Mouse (Mus musculus): ENCODE data around the gene Olfr548-ps1. TPM values are rescaled to one million over a fixed set of nuclear protein-coding genes. Genes with fewer than 3 reads are reported as not detected.

The Olfr548-ps1 gene
- polyA plus RNA-seq, 1 experiment, result not detected

DNA sequence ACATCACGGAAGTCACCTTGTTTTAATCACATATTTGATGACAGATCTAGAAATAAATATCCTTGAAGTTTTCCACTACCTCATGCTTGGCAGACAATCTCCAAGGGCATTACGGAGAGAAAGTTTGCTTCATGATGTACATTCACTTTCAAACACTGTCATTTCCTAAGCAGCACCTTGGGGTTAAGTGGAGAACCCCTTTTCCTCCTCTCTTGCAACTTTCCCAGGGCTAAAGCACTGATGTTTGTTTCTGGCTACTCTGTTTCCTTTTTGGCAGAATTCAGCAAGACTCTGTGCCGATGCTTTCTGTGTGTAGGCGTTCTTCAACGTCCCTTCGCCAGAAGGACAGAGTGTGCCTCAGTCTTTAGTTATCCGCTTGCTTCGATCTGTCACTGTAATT lies 30.4 kb downstream of the Olfr548-ps1 start, which contains the start of gene Olfr550:
TSS of gene Olfr550 (plus strand) at position 301 of the 400 bp plus-strand sequence.
- Histone ChIP-seq H3K4me3 (ENCODE audit: extremely low read depth, insufficient read depth, insufficient read length) (no peak within 1 kb of the TSS), H3K27ac (ENCODE audit: insufficient read depth, low read length) (no peak within 1 kb of the TSS), H3K27me3 (ENCODE audit: control insufficient read depth, insufficient read depth, low read length) (no peaks in the 10 kb centered on the region), H3K36me3 (ENCODE audit: control insufficient read depth, insufficient read depth, low read length) (no peaks in the 10 kb centered on the region), H3K4me1 (ENCODE audit: control insufficient read depth, insufficient read depth, insufficient read length) (no peaks in the 10 kb centered on the region; the same call in 1 of the 2 replicates)
- WGBS, result 92% methylated on average over 8 of the region's 8 CpGs
- TF ChIP-seq CTCF (IDR thresholded peaks at IDR 0.05; ENCODE audit: extremely low read depth, insufficient read depth, insufficient read length, insufficient replicate concordance), result no peak
- no peak for TF ChIP-seq POLR2A (IDR thresholded peaks at IDR 0.05; ENCODE audit: low read depth, low read length)
- no peak for DNase-seq (ENCODE audit: low read depth in 1 of 2, low spot score in 2 of 2)

DNA sequence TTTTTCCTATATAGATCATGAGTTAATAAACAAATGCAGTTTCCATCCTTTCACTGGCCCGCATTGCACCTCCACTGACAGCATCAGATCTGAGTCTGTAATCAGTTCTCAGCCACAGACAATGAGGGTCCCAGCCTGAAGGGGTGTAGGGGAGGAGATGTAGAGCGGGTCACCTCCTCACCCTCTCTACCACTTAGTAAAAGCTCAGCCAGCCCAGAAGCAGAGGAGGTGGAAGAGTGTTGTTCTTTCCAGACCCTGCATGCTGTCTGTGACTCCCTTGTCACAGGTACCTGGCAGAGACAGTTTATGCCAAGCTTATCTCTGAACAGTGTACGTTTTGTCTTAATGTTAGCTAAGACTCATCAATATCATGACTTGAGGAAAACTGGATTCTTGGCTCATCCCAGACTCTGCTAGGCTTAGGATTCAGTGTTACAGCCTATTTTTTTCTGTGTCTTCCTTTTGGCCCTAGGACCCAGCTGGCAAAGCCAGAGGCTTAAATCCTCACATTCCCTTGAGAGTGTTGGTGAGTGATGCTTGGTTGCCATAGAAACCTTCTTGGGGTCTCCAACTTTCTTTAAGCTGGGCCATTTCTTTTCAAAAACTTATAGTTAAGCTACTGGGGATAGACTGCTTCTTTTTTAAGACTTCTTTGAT lies 32.6 kb downstream of the Olfr548-ps1 start:
- Histone ChIP-seq H3K4me1 (ENCODE audit: control insufficient read depth, insufficient read depth, insufficient read length) (no peaks in the 10 kb centered on the region; the same call in 1 of the 2 replicates), H3K4me3 (ENCODE audit: extremely low read depth, insufficient read depth, insufficient read length) (no peak overlapping the region), H3K36me3 (ENCODE audit: control insufficient read depth, insufficient read depth, low read length) (no peaks in the 10 kb centered on the region), H3K27ac (ENCODE audit: insufficient read depth, low read length) (no peak overlapping the region), H3K27me3 (ENCODE audit: control insufficient read depth, insufficient read depth, low read length) (no peaks in the 10 kb centered on the region)
- 89% methylated on average over 3 of the region's 3 CpGs for WGBS
- DNase-seq (ENCODE audit: low read depth in 1 of 2, low spot score in 2 of 2), result no peak
- TF ChIP-seq POLR2A (IDR thresholded peaks at IDR 0.05; ENCODE audit: low read depth, low read length) (no peak), CTCF (IDR thresholded peaks at IDR 0.05; ENCODE audit: extremely low read depth, insufficient read depth, insufficient read length, insufficient replicate concordance) (no peak)

DNA sequence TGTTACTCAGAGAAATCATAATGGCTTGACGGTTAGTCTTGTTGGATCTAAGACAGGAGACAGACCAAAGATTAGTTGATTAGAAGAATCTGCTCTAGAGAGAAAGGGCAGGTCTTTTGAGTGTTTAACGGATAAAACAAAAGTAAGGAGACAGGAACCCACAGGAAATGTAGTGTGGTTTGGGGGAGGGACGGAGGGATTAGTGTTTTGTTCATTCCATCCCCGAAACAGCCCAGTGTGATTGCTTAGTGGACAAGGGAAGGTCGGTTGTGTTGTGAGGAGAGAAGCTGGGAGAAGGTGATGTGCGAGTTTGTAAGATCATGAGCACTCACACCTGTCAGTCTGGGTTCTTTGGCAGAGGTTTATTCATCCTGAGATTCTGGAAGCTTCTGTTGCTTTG lies 35.3 kb downstream of the Olfr548-ps1 start:
- H3K4me3 ChIP-seq (ENCODE audit: extremely low read depth, insufficient read depth, insufficient read length), result no peak overlapping the region
- H3K36me3 ChIP-seq (ENCODE audit: control insufficient read depth, insufficient read depth, low read length), result no peaks in the 10 kb centered on the region
- DNase-seq (ENCODE audit: low read depth in 1 of 2, low spot score in 2 of 2), result no peak
- no peak for TF ChIP-seq POLR2A (IDR thresholded peaks at IDR 0.05; ENCODE audit: low read depth, low read length)
- TF ChIP-seq CTCF (IDR thresholded peaks at IDR 0.05; ENCODE audit: extremely low read depth, insufficient read depth, insufficient read length, insufficient replicate concordance), result no peak
- WGBS, result 10% methylated on average over 6 of the region's 6 CpGs
- H3K4me1 ChIP-seq (ENCODE audit: control insufficient read depth, insufficient read depth, insufficient read length), result no peaks in the 10 kb centered on the region; the same call in 1 of the 2 replicates
- H3K27ac ChIP-seq (ENCODE audit: insufficient read depth, low read length), result no peak overlapping the region
- H3K27me3 ChIP-seq (ENCODE audit: control insufficient read depth, insufficient read depth, low read length), result no peaks in the 10 kb centered on the region

- TF ChIP-seq POLR2A (IDR thresholded peaks at IDR 0.05; ENCODE audit: low read depth, low read length) (no peak), CTCF (IDR thresholded peaks at IDR 0.05; ENCODE audit: extremely low read depth, insufficient read depth, insufficient read length, insufficient replicate concordance) (no peak)
- 95% methylated on average over 3 of the region's 3 CpGs for WGBS
- DNase-seq (ENCODE audit: low read depth in 1 of 2, low spot score in 2 of 2), result no peak
- H3K27ac ChIP-seq (ENCODE audit: insufficient read depth, low read length), result no peak within 1 kb of the TSS
- H3K4me3 ChIP-seq (ENCODE audit: extremely low read depth, insufficient read depth, insufficient read length), result no peak within 1 kb of the TSS
- peaks cover 2% of the 10 kb centered on the region; the same call in 1 of the 2 replicates for H3K4me1 ChIP-seq (ENCODE audit: control insufficient read depth, insufficient read depth, insufficient read length)
- H3K36me3 ChIP-seq (ENCODE audit: control insufficient read depth, insufficient read depth, low read length), result no peaks in the 10 kb centered on the region
- H3K27me3 ChIP-seq (ENCODE audit: control insufficient read depth, insufficient read depth, low read length), result no peaks in the 10 kb centered on the region
Observed at GRCm38 (mm10) chr7:102591786-102592185, 51.1 kb downstream of the Olfr548-ps1 start, which contains the start of gene Olfr551. Gene Olfr551, minus strand, starts transcription at chr7:102591886.

Other genes with a start within 250 kb of the Olfr548-ps1 start
- 10.5 and 11.9 TPM in 2 replicates for gene Rrm1, start 99.2 kb upstream of the Olfr548-ps1 start, polyA plus RNA-seq (2012; rRNA removed)
- gene Olfr543, start 59.2 kb upstream of the Olfr548-ps1 start, polyA plus RNA-seq (2012; rRNA removed), result not detected in 2 replicates
- not detected in 2 replicates for gene Olfr544, start 52.6 kb upstream of the Olfr548-ps1 start, polyA plus RNA-seq (2012; rRNA removed)
- not detected in 2 replicates for gene Olfr545, start 41.3 kb upstream of the Olfr548-ps1 start, polyA plus RNA-seq (2012; rRNA removed)
- gene Olfr547, start 6.1 kb upstream of the Olfr548-ps1 start, polyA plus RNA-seq (2012; rRNA removed), result not detected in 2 replicates
- not detected in 2 replicates for gene Olfr549, start 9.0 kb downstream of the Olfr548-ps1 start, polyA plus RNA-seq (2012; rRNA removed)
- gene Trim21, start 24.6 kb downstream of the Olfr548-ps1 start, polyA plus RNA-seq (2012; rRNA removed), result 6.3 and 8.1 TPM in 2 replicates
- gene Olfr550, start 30.5 kb downstream of the Olfr548-ps1 start, polyA plus RNA-seq (2012; rRNA removed), result not detected in 2 replicates
- not detected in 2 replicates for gene Olfr551, start 51.0 kb downstream of the Olfr548-ps1 start, polyA plus RNA-seq (2012; rRNA removed)
- 0.06 and 0.12 TPM in 2 replicates for gene Olfr552, start 56.9 kb downstream of the Olfr548-ps1 start, polyA plus RNA-seq (2012; rRNA removed)
- gene Olfr553, start 77.3 kb downstream of the Olfr548-ps1 start, polyA plus RNA-seq (2012; rRNA removed), result not detected in 2 replicates
- not detected in 2 replicates for gene Olfr554, start 97.5 kb downstream of the Olfr548-ps1 start, polyA plus RNA-seq (2012; rRNA removed)
- gene Olfr555, start 117.9 kb downstream of the Olfr548-ps1 start, polyA plus RNA-seq (2012; rRNA removed), result not detected in 2 replicates
- gene Olfr556, start 124.0 kb downstream of the Olfr548-ps1 start, polyA plus RNA-seq (2012; rRNA removed), result not detected in 2 replicates
- 10.6 and 12.4 TPM in 2 replicates for gene Trim68, start 146.4 kb downstream of the Olfr548-ps1 start, polyA plus RNA-seq (2012; rRNA removed)
- not detected in 2 replicates for gene Olfr557, start 155.0 kb downstream of the Olfr548-ps1 start, polyA plus RNA-seq (2012; rRNA removed)
- gene Olfr558, start 161.3 kb downstream of the Olfr548-ps1 start, polyA plus RNA-seq (2012; rRNA removed), result 0.07 and 0.19 TPM in 2 replicates
- not detected in 2 replicates for gene Olfr33, start 178.2 kb downstream of the Olfr548-ps1 start, polyA plus RNA-seq (2012; rRNA removed)
- gene Olfr559, start 186.6 kb downstream of the Olfr548-ps1 start, polyA plus RNA-seq (2012; rRNA removed), result not detected in 2 replicates
- gene Olfr560, start 218.5 kb downstream of the Olfr548-ps1 start, polyA plus RNA-seq (2012; rRNA removed), result not detected in 2 replicates
- 0.12 and 0.26 TPM in 2 replicates for gene Olfr78, start 218.6 kb downstream of the Olfr548-ps1 start, polyA plus RNA-seq (2012; rRNA removed)
- gene Olfr561, start 230.3 kb downstream of the Olfr548-ps1 start, polyA plus RNA-seq (2012; rRNA removed), result not detected in 2 replicates